Mouse (Mus musculus): ENCODE data around the gene Apob. TPM values are rescaled to one million over a fixed set of nuclear protein-coding genes. Genes with fewer than 3 reads are reported as not detected.

Gene Apob
- total RNA-seq, 1 experiment, result 1.7 TPM

- no peak for DNase-seq (ENCODE audit: low read depth, low spot score)
- H3K36me3 ChIP-seq (ENCODE audit: control insufficient read depth, insufficient read depth, low read length, poor library complexity, severe bottlenecking), result no peaks in the 10 kb centered on the region
- no peak overlapping the region for H3K4me3 ChIP-seq (ENCODE audit: insufficient read depth in 1 of 2, low read depth in 1 of 2, low read length in 2 of 2, poor library complexity in 1 of 2, severe bottlenecking in 1 of 2)
- TF ChIP-seq CHD2 (IDR thresholded peaks at IDR 0.05; ENCODE audit: low read depth, low read length), result no peak
- TF ChIP-seq HCFC1 (IDR thresholded peaks at IDR 0.05; ENCODE audit: borderline replicate concordance, insufficient read depth, low read length), result no peak
- no peak for TF ChIP-seq ZC3H11A (IDR thresholded peaks at IDR 0.05; ENCODE audit: borderline replicate concordance, low read depth, low read length)
- no peak for TF ChIP-seq ZNF384 (IDR thresholded peaks at IDR 0.05; ENCODE audit: low read depth, low read length)
- no peak for TF ChIP-seq MAFK (IDR thresholded peaks at IDR 0.05; ENCODE audit: insufficient read depth, low read depth, low read length)
- no peak overlapping the region for H3K9ac ChIP-seq (ENCODE audit: insufficient read depth, low read depth, low read length, poor library complexity, severe bottlenecking)
- 0 out of 4 replicates have a peak, but pooled peaks cover 0 to 2% of the 10 kb centered on the region in 2 experiments for H3K4me1 ChIP-seq (ENCODE audit: control insufficient read depth in 2 of 2, insufficient read depth in 2 of 2, low read length in 2 of 2, poor library complexity in 1 of 2)
- in situ Hi-C loops (cut with MboI; ENCODE audit: low sequenced_read_pairs in 2 of 2, unreplicated experiment in 2 of 2), result no loop called here
- no peak overlapping the region for H3K27ac ChIP-seq (ENCODE audit: insufficient read depth, low read depth, low read length, poor library complexity, severe bottlenecking)
- no peaks in the 10 kb centered on the region for H3K9me3 ChIP-seq (ENCODE audit: control insufficient read depth, insufficient read depth, low read depth, low read length)
Measured at GRCm38 (mm10) chr12:8031595-8032358, 54.3 kb downstream of the Apob start.

- H3K4me1 ChIP-seq (ENCODE audit: control insufficient read depth in 2 of 2, insufficient read depth in 2 of 2, low read length in 2 of 2, poor library complexity in 1 of 2), result 0 out of 4 replicates have a peak, but pooled peaks cover 0 to 2% of the 10 kb centered on the region in 2 experiments
- H3K36me3 ChIP-seq (ENCODE audit: control insufficient read depth, insufficient read depth, low read length, poor library complexity, severe bottlenecking), result no peaks in the 10 kb centered on the region
- DNase-seq (ENCODE audit: low read depth, low spot score), result no peak
- TF ChIP-seq ZC3H11A (IDR thresholded peaks at IDR 0.05; ENCODE audit: borderline replicate concordance, low read depth, low read length) (no peak), HCFC1 (IDR thresholded peaks at IDR 0.05; ENCODE audit: borderline replicate concordance, insufficient read depth, low read length) (no peak), ZNF384 (IDR thresholded peaks at IDR 0.05; ENCODE audit: low read depth, low read length) (no peak)
- in situ Hi-C loops (cut with MboI; ENCODE audit: low sequenced_read_pairs in 2 of 2, unreplicated experiment in 2 of 2), result no loop called here
- H3K9ac ChIP-seq (ENCODE audit: insufficient read depth, low read depth, low read length, poor library complexity, severe bottlenecking), result no peak overlapping the region
- H3K9me3 ChIP-seq (ENCODE audit: control insufficient read depth, insufficient read depth, low read depth, low read length), result no peaks in the 10 kb centered on the region
- H3K27ac ChIP-seq (ENCODE audit: insufficient read depth, low read depth, low read length, poor library complexity, severe bottlenecking), result no peak overlapping the region
- no peak overlapping the region for H3K4me3 ChIP-seq (ENCODE audit: insufficient read depth in 1 of 2, low read depth in 1 of 2, low read length in 2 of 2, poor library complexity in 1 of 2, severe bottlenecking in 1 of 2)
Measured at GRCm38 (mm10) chr12:8032359-8032755, 54.9 kb downstream of the Apob start.

GRCm38 (mm10) chr12:8038081-8038730 lies 60.8 kb downstream of the Apob start:
- H3K9me3 ChIP-seq (ENCODE audit: control insufficient read depth, insufficient read depth, low read depth, low read length), result no peaks in the 10 kb centered on the region
- peaks cover 0 to 2% of the 10 kb centered on the region in 2 experiments; a peak in 1 of 4 replicates for H3K4me1 ChIP-seq (ENCODE audit: control insufficient read depth in 2 of 2, insufficient read depth in 2 of 2, low read length in 2 of 2, poor library complexity in 1 of 2)
- TF ChIP-seq HCFC1 (IDR thresholded peaks at IDR 0.05; ENCODE audit: borderline replicate concordance, insufficient read depth, low read length), result no peak
- no peak for TF ChIP-seq ZC3H11A (IDR thresholded peaks at IDR 0.05; ENCODE audit: borderline replicate concordance, low read depth, low read length)
- no peak for TF ChIP-seq MAFK (IDR thresholded peaks at IDR 0.05; ENCODE audit: insufficient read depth, low read depth, low read length)
- TF ChIP-seq ZNF384 (IDR thresholded peaks at IDR 0.05; ENCODE audit: low read depth, low read length), result no peak
- no peak for TF ChIP-seq CHD2 (IDR thresholded peaks at IDR 0.05; ENCODE audit: low read depth, low read length)
- no peaks in the 10 kb centered on the region for H3K36me3 ChIP-seq (ENCODE audit: control insufficient read depth, insufficient read depth, low read length, poor library complexity, severe bottlenecking)
- H3K4me3 ChIP-seq (ENCODE audit: insufficient read depth in 1 of 2, low read depth in 1 of 2, low read length in 2 of 2, poor library complexity in 1 of 2, severe bottlenecking in 1 of 2), result no peak overlapping the region
- no peak overlapping the region for H3K9ac ChIP-seq (ENCODE audit: insufficient read depth, low read depth, low read length, poor library complexity, severe bottlenecking)
- H3K27ac ChIP-seq (ENCODE audit: insufficient read depth, low read depth, low read length, poor library complexity, severe bottlenecking), result no peak overlapping the region
- in situ Hi-C loops (cut with MboI; ENCODE audit: low sequenced_read_pairs in 2 of 2, unreplicated experiment in 2 of 2), result no loop called here
- DNase-seq (ENCODE audit: low read depth, low spot score), result no peak

- TF ChIP-seq HCFC1 (IDR thresholded peaks at IDR 0.05; ENCODE audit: borderline replicate concordance, insufficient read depth, low read length) (no peak), ZNF384 (IDR thresholded peaks at IDR 0.05; ENCODE audit: low read depth, low read length) (no peak), CHD2 (IDR thresholded peaks at IDR 0.05; ENCODE audit: low read depth, low read length) (no peak), MAFK (IDR thresholded peaks at IDR 0.05; ENCODE audit: insufficient read depth, low read depth, low read length) (no peak), ZC3H11A (IDR thresholded peaks at IDR 0.05; ENCODE audit: borderline replicate concordance, low read depth, low read length) (no peak)
- Histone ChIP-seq H3K9me3 (ENCODE audit: control insufficient read depth, insufficient read depth, low read depth, low read length) (no peaks in the 10 kb centered on the region), H3K9ac (ENCODE audit: insufficient read depth, low read depth, low read length, poor library complexity, severe bottlenecking) (no peak overlapping the region), H3K27ac (ENCODE audit: insufficient read depth, low read depth, low read length, poor library complexity, severe bottlenecking) (no peak overlapping the region), H3K4me3 (ENCODE audit: insufficient read depth in 1 of 2, low read depth in 1 of 2, low read length in 2 of 2, poor library complexity in 1 of 2, severe bottlenecking in 1 of 2) (no peak overlapping the region), H3K36me3 (ENCODE audit: control insufficient read depth, insufficient read depth, low read length, poor library complexity, severe bottlenecking) (no peaks in the 10 kb centered on the region), H3K4me1 (ENCODE audit: control insufficient read depth in 2 of 2, insufficient read depth in 2 of 2, low read length in 2 of 2, poor library complexity in 1 of 2) (peaks cover 0 to 2% of the 10 kb centered on the region in 2 experiments; a peak in 1 of 4 replicates)
- no peak for DNase-seq (ENCODE audit: low read depth, low spot score)
- in situ Hi-C loops (cut with MboI; ENCODE audit: low sequenced_read_pairs in 2 of 2, unreplicated experiment in 2 of 2), result no loop called here
Measured at GRCm38 (mm10) chr12:8042626-8043394, 65.4 kb downstream of the Apob start.
